Mouse (Mus musculus): ENCODE results near the gene Tln2. TPM values are rescaled to one million over a fixed set of nuclear protein-coding genes. Genes with fewer than 3 reads are reported as not detected.

Tln2 gene
- polyA plus RNA-seq, 1 experiment from 2014 or later: 66.6 TPM

GRCm38 (mm10) chr9:67592726-67593125 lies 33.2 kb upstream of the Tln2 start:
- Histone ChIP-seq H3K27ac (ENCODE audit: low read depth, low read length) (no peak overlapping the region), H3K4me1 (ENCODE audit: control insufficient read depth, insufficient read depth, low read length) (no peaks in the 10 kb centered on the region), H3K4me3 (ENCODE audit: low read depth, low read length) (no peak overlapping the region), H3K27me3 (ENCODE audit: control insufficient read depth, insufficient read depth, low read length) (no peaks in the 10 kb centered on the region), H3K9ac (replicated peaks; ENCODE audit: low read depth, low read length) (no peak overlapping the region), H3K4me2 (ENCODE audit: low read depth, low read length) (no peak overlapping the region), H3K36me3 (ENCODE audit: control insufficient read depth, insufficient read depth, low read length) (no peaks in the 10 kb centered on the region), H3K9me3 (ENCODE audit: control insufficient read depth, low read length) (no peaks in the 10 kb centered on the region)
- ATAC-seq (ENCODE audit: low read depth): no peak
- WGBS: 91% methylated on average over 5 of the region's 5 CpGs

GRCm38 (mm10) chr9:67587111-67587510 lies 27.6 kb upstream of the Tln2 start:
- H3K36me3 ChIP-seq (ENCODE audit: control insufficient read depth, insufficient read depth, low read length): no peaks in the 10 kb centered on the region
- H3K9ac ChIP-seq (replicated peaks; ENCODE audit: low read depth, low read length): no peak overlapping the region
- ATAC-seq (ENCODE audit: low read depth): no peak
- H3K27me3 ChIP-seq (ENCODE audit: control insufficient read depth, insufficient read depth, low read length): no peaks in the 10 kb centered on the region
- H3K4me2 ChIP-seq (ENCODE audit: low read depth, low read length): no peak overlapping the region
- H3K9me3 ChIP-seq (ENCODE audit: control insufficient read depth, low read length): no peaks in the 10 kb centered on the region
- H3K4me1 ChIP-seq (ENCODE audit: control insufficient read depth, insufficient read depth, low read length): no peaks in the 10 kb centered on the region
- no peak overlapping the region for H3K4me3 ChIP-seq (ENCODE audit: low read depth, low read length)
- no peak overlapping the region for H3K27ac ChIP-seq (ENCODE audit: low read depth, low read length)
- 85% methylated on average over 3 of the region's 3 CpGs for WGBS

DNA sequence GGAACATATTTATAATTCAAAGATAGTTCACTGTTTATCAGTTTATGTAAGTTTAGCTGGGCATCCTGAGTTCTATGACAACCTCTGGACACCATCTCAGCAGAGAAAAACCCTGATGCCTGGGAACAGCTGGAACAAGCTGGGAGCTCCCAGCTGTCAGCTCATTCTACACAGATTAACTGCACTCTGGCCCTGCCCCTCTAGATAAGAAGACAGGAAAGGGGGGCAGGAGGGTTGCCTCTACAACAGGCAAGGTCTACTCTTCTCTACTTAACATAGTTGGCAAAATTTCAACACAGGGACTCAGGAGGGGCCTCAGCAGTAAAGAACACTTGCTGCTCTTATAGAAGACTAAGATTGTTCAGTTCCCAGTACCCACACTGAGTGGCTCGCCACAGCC lies 27.0 kb upstream of the Tln2 start:
- Histone ChIP-seq H3K4me1 (ENCODE audit: control insufficient read depth, insufficient read depth, low read length) (no peaks in the 10 kb centered on the region), H3K9ac (replicated peaks; ENCODE audit: low read depth, low read length) (no peak overlapping the region), H3K9me3 (ENCODE audit: control insufficient read depth, low read length) (no peaks in the 10 kb centered on the region), H3K27me3 (ENCODE audit: control insufficient read depth, insufficient read depth, low read length) (no peaks in the 10 kb centered on the region), H3K27ac (ENCODE audit: low read depth, low read length) (no peak overlapping the region), H3K4me3 (ENCODE audit: low read depth, low read length) (no peak overlapping the region), H3K36me3 (ENCODE audit: control insufficient read depth, insufficient read depth, low read length) (no peaks in the 10 kb centered on the region), H3K4me2 (ENCODE audit: low read depth, low read length) (no peak overlapping the region)
- WGBS: 91% methylated on average over 1 of the region's 1 CpGs
- ATAC-seq (ENCODE audit: low read depth): no peak

DNA sequence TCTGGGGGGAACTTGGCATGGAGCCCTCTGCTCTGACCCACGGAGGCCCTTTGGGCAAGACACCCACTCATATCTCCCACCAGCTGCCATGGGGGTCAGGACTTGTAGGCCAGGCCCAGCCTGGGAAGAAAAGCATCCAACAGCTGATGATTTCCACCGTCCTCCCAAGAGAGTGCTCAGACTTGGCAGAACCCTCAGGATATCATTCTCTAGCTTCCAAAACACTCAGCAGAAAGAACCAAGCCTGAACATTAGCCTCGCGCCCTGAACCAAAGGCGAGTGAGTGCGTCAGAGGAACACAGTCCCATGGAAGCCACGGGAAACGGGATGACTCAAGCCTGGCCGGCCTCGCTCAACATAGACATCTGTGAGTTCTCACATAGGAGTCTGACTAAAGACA lies 25.4 kb upstream of the Tln2 start:
- H3K4me2 ChIP-seq (ENCODE audit: low read depth, low read length): no peak overlapping the region
- H3K27ac ChIP-seq (ENCODE audit: low read depth, low read length): no peak overlapping the region
- H3K4me1 ChIP-seq (ENCODE audit: control insufficient read depth, insufficient read depth, low read length): no peaks in the 10 kb centered on the region
- WGBS: 88% methylated on average over 10 of the region's 10 CpGs
- no peaks in the 10 kb centered on the region for H3K36me3 ChIP-seq (ENCODE audit: control insufficient read depth, insufficient read depth, low read length)
- no peak for ATAC-seq (ENCODE audit: low read depth)
- no peak overlapping the region for H3K9ac ChIP-seq (replicated peaks; ENCODE audit: low read depth, low read length)
- H3K9me3 ChIP-seq (ENCODE audit: control insufficient read depth, low read length): no peaks in the 10 kb centered on the region
- no peak overlapping the region for H3K4me3 ChIP-seq (ENCODE audit: low read depth, low read length)
- no peaks in the 10 kb centered on the region for H3K27me3 ChIP-seq (ENCODE audit: control insufficient read depth, insufficient read depth, low read length)

GRCm38 (mm10) chr9:67581581-67582280 lies 22.2 kb upstream of the Tln2 start:
- 75% methylated on average over 10 of the region's 10 CpGs for WGBS
- no peaks in the 10 kb centered on the region for H3K9me3 ChIP-seq (ENCODE audit: control insufficient read depth, low read length)

GRCm38 (mm10) chr9:67579541-67579940 lies 20.0 kb upstream of the Tln2 start:
- H3K27ac ChIP-seq (ENCODE audit: low read depth, low read length): no peak overlapping the region
- no peaks in the 10 kb centered on the region for H3K27me3 ChIP-seq (ENCODE audit: control insufficient read depth, insufficient read depth, low read length)
- no peaks in the 10 kb centered on the region for H3K9me3 ChIP-seq (ENCODE audit: control insufficient read depth, low read length)
- H3K4me1 ChIP-seq (ENCODE audit: control insufficient read depth, insufficient read depth, low read length): no peaks in the 10 kb centered on the region
- no peak overlapping the region for H3K9ac ChIP-seq (replicated peaks; ENCODE audit: low read depth, low read length)
- H3K36me3 ChIP-seq (ENCODE audit: control insufficient read depth, insufficient read depth, low read length): no peaks in the 10 kb centered on the region
- 62% methylated on average over 1 of the region's 1 CpGs for WGBS
- no peak for ATAC-seq (ENCODE audit: low read depth)
- H3K4me3 ChIP-seq (ENCODE audit: low read depth, low read length): no peak overlapping the region
- no peak overlapping the region for H3K4me2 ChIP-seq (ENCODE audit: low read depth, low read length)

More at GRCm38 (mm10) chr9:67581581-67582280, 22.2 kb upstream of the Tln2 start:
- Histone ChIP-seq H3K9ac (replicated peaks; ENCODE audit: low read depth, low read length) (no peak overlapping the region), H3K36me3 (ENCODE audit: control insufficient read depth, insufficient read depth, low read length) (no peaks in the 10 kb centered on the region), H3K4me1 (ENCODE audit: control insufficient read depth, insufficient read depth, low read length) (no peaks in the 10 kb centered on the region), H3K27ac (ENCODE audit: low read depth, low read length) (no peak overlapping the region), H3K27me3 (ENCODE audit: control insufficient read depth, insufficient read depth, low read length) (no peaks in the 10 kb centered on the region), H3K4me3 (ENCODE audit: low read depth, low read length) (no peak overlapping the region), H3K4me2 (ENCODE audit: low read depth, low read length) (no peak overlapping the region)
- ATAC-seq (ENCODE audit: low read depth): no peak

DNA sequence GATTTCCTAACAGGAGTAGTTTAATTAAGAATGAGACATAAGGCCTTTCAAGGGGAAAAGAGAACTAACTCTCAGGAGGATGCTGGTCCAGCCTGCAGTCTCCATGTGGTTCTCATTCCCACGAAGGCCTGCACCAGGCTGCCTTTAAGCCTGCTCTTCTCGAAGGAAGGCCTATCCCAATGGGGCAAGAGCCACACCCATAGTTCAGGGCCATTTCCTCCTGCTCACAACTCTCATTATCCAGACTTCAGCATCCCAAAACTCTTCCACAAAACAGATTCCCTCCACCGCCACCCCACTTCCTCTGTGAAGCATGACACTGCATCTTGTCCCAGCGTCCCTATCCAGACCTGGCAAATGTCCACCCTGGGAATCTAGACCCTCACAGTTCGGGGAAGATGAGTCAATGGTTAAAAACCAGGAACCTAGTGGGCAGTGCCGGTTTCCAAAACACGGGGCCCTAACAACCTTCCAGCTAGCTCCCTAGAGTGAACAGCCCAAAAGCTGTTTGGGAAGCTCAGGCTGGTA lies 15.3 kb upstream of the Tln2 start:
- H3K27me3 ChIP-seq (ENCODE audit: control insufficient read depth, insufficient read depth, low read length): no peaks in the 10 kb centered on the region
- H3K4me2 ChIP-seq (ENCODE audit: low read depth, low read length): no peak overlapping the region
- H3K27ac ChIP-seq (ENCODE audit: low read depth, low read length): no peak overlapping the region
- H3K36me3 ChIP-seq (ENCODE audit: control insufficient read depth, insufficient read depth, low read length): no peaks in the 10 kb centered on the region
- peaks cover 16% of the 10 kb centered on the region; the same call in 1 of the 2 replicates for H3K4me1 ChIP-seq (ENCODE audit: control insufficient read depth, insufficient read depth, low read length)
- no peak overlapping the region for H3K4me3 ChIP-seq (ENCODE audit: low read depth, low read length)
- no peak overlapping the region for H3K9ac ChIP-seq (replicated peaks; ENCODE audit: low read depth, low read length)
- ATAC-seq (ENCODE audit: low read depth): no peak
- 84% methylated on average over 7 of the region's 7 CpGs for WGBS
- H3K9me3 ChIP-seq (ENCODE audit: control insufficient read depth, low read length): no peaks in the 10 kb centered on the region

GRCm38 (mm10) chr9:67573683-67573979 lies 14.1 kb upstream of the Tln2 start:
- Histone ChIP-seq H3K27me3 (ENCODE audit: control insufficient read depth, insufficient read depth, low read length) (no peaks in the 10 kb centered on the region), H3K9ac (replicated peaks; ENCODE audit: low read depth, low read length) (no peak overlapping the region), H3K27ac (ENCODE audit: low read depth, low read length) (peak overlapping the region; percentile 50; the same call in 1 of the 2 replicates), H3K4me1 (ENCODE audit: control insufficient read depth, insufficient read depth, low read length) (peaks cover 16% of the 10 kb centered on the region; the same call in 1 of the 2 replicates), H3K4me3 (ENCODE audit: low read depth, low read length) (no peak overlapping the region), H3K36me3 (ENCODE audit: control insufficient read depth, insufficient read depth, low read length) (no peaks in the 10 kb centered on the region), H3K9me3 (ENCODE audit: control insufficient read depth, low read length) (no peaks in the 10 kb centered on the region), H3K4me2 (ENCODE audit: low read depth, low read length) (no peak overlapping the region)
- ATAC-seq (ENCODE audit: low read depth): no peak
- WGBS: 46% methylated on average over 3 of the region's 3 CpGs

DNA sequence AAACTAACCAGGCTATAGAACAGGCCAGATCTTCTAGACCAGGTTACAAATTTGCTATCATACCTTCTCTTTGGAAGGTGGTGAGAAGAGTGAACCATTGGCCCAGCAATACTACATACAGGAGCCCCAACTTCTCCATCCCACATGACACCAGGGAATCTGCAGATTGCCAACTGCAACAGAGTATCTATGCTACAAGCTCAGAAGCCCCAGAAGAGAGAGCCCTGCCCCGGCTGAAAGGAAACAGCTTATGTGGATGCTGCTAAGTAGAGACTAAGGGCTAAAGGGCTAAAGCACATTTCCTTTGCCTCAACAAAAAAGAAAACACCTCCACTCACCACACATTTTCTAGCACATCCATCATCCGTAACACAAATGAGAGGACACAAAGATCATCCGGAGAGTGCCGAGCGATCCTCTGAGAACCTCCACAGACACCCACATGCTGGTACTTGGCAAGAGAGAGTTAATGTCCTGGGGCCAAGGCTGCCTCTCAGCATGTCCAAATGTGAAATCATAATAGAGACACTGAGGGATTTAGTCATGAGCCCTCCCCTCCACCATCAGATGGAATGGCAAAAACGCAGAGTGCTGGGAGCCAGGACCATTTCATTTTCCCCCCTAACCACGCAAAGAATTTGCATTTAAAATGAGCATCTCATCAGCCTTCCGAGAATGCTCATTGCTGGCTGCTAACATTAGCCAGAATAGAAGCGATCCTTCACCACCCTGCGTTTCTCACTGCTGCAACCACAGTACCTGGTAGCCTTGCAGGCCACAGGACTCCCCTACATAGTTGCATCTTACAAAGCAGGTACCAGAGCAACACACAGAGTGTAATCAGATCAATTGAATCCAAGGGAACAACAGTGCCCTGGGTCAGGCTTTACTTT lies 13.5 kb upstream of the Tln2 start:
- Histone ChIP-seq H3K27me3 (ENCODE audit: control insufficient read depth, insufficient read depth, low read length) (no peaks in the 10 kb centered on the region), H3K4me3 (ENCODE audit: low read depth, low read length) (no peak overlapping the region), H3K27ac (ENCODE audit: low read depth, low read length) (peak overlapping the region; percentile 50; the same call in 1 of the 2 replicates), H3K4me1 (ENCODE audit: control insufficient read depth, insufficient read depth, low read length) (peaks cover 16% of the 10 kb centered on the region; the same call in 1 of the 2 replicates), H3K36me3 (ENCODE audit: control insufficient read depth, insufficient read depth, low read length) (no peaks in the 10 kb centered on the region), H3K9ac (replicated peaks; ENCODE audit: low read depth, low read length) (no peak overlapping the region), H3K9me3 (ENCODE audit: control insufficient read depth, low read length) (no peaks in the 10 kb centered on the region), H3K4me2 (ENCODE audit: low read depth, low read length) (0 out of 2 replicates have a peak overlapping the region, but pooled peaks have one; percentile 3)
- WGBS: 22% methylated on average over 10 of the region's 10 CpGs
- no peak; the same call in 1 of the 2 replicates for ATAC-seq (ENCODE audit: low read depth)
